Mouse (Mus musculus) bone marrow macrophage, adult 2 months (primary cell): ENCODE measurements around the gene Src.

Experiments
- CTCF ChIP-seq: IDR thresholded peaks from 2 replicates; pipeline ENCODE4 v1.5.1; 2012; ENCODE audit warnings: low read depth, mild to moderate bottlenecking, low read length, moderate library complexity
- POLR2A ChIP-seq: IDR thresholded peaks from 2 replicates; pipeline ENCODE4 v1.6.1; 2012; ENCODE audit warnings: mild to moderate bottlenecking, low read depth, low read length, borderline replicate concordance

DNA sequence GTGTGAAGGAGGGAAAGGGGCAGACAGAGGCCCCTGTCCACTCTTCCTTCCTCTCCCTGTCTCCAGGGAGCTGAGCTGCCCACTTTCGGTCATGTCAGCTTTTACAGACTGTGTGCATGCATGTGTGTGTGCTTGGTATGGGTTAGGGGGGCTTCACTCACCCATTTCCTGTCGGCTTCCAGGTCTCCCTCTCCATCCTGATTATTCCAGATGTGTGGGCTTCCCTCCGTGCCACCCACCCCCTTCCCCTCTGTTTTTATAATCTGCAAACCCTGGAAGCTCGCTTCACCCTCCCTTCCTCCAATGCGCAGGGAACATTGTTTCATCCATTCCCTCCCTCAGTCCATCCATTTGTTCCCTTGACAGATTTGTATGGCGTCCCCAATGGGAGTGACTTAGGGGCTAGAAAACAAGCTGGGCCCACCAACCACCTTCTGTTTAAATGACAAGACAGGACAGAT lies 56.1 kb downstream of the Src start:
- TF ChIP-seq POLR2A, result no peak
- TF ChIP-seq CTCF, result no peak
